Mouse (Mus musculus) embryonic facial prominence, embryonic 11.5 days (tissue): ENCODE data around the gene Fam81b. TPM values are rescaled to one million over a fixed set of nuclear protein-coding genes. Genes with fewer than 3 reads are reported as not detected.
A peak's percentile ranks its signal among the peaks of the same experiment; 100 is the strongest.

Source experiments
- ATAC-seq: fragments of 200-750 bp; cut with Nextera tagmentation; replicated peaks from 2 replicates; pipeline ENCODE4 v1.8.0; 2017; ENCODE audit warnings: low read depth; ENCODE audit not compliant: insufficient number of reproducible peaks, low FRiP score, low TSS enrichment
- DNase-seq: peaks from one replicate; pipeline ENCODE4 v3.0.0-alpha.2; 2015; ENCODE audit warnings: low spot score
- H3K27ac ChIP-seq: fragments of 300-500 bp; sonication (generic); replicated peaks from 2 replicates; pipeline ENCODE4 v1.5.1; 2014; ENCODE audit warnings: mild to moderate bottlenecking, low read depth, low read length, control low read depth
- H3K27me3 ChIP-seq: fragments of 300-500 bp; sonication (generic); 2 replicates; pipeline ENCODE4 v1.6.1; 2014; ENCODE audit warnings: mild to moderate bottlenecking, low read length, moderate library complexity, mixed read lengths; ENCODE audit not compliant: control insufficient read depth, insufficient read depth
- H3K36me3 ChIP-seq: fragments of 300-500 bp; sonication (generic); replicated peaks from 2 replicates; pipeline ENCODE4 v1.6.1; 2014; ENCODE audit warnings: low read depth, mild to moderate bottlenecking, low read length, moderate library complexity, mixed read lengths; ENCODE audit not compliant: control insufficient read depth, insufficient read depth
- H3K4me1 ChIP-seq: fragments of 300-500 bp; sonication (generic); 2 replicates; pipeline ENCODE4 v1.6.1; 2014; ENCODE audit warnings: low read length, mixed read lengths; ENCODE audit not compliant: control insufficient read depth, insufficient read depth
- H3K4me2 ChIP-seq: fragments of 300-500 bp; sonication (generic); 2 replicates; pipeline ENCODE4 v1.6.1; 2014; ENCODE audit warnings: low read depth, mild to moderate bottlenecking, control low read depth, low read length, moderate library complexity
- H3K4me3 ChIP-seq: fragments of 300-500 bp; sonication (generic); 2 replicates; pipeline ENCODE4 v1.5.1; 2014; ENCODE audit warnings: low read depth, low read length, control low read depth
- H3K9ac ChIP-seq: fragments of 300-500 bp; sonication (generic); replicated peaks from 2 replicates; pipeline ENCODE4 v1.6.1; 2014; ENCODE audit warnings: mild to moderate bottlenecking, control low read depth, low read length
- H3K9me3 ChIP-seq: fragments of 300-500 bp; sonication (generic); replicated peaks from 2 replicates; pipeline ENCODE4 v1.6.1; 2016; ENCODE audit warnings: mild to moderate bottlenecking, low read length, inconsistent platforms, mixed read lengths; ENCODE audit not compliant: control insufficient read depth
- WGBS: fragments of 180-500 bp; shearing (Covaris S2); extraction: QIAGEN DNeasy Blood & Tissue Kit; methylation state at CpG from one replicate; pipeline ENCODE4 v1.1.7; 2014; 5-methylcytosine and 5-hydroxymethylcytosine counted together
- polyA plus RNA-seq: library from polyadenylated mRNA; unstranded; fragments of >200 nt; fragmentation: Nextera tagmentation; extraction: Ambion mirVana; gene quantifications from 2 replicates; pipeline ENCODE4 v1.2.1, GENCODE M21; 2014

The Fam81b gene
- polyA plus RNA-seq, 1 experiment from 2014 or later, result not detected

GRCm38 (mm10) chr13:76303160-76303559 lies 1.7 kb downstream of the Fam81b start:
- Histone ChIP-seq H3K4me3 (no peak overlapping the region), H3K4me2 (no peak overlapping the region), H3K9me3 (no peaks in the 10 kb centered on the region), H3K27ac (no peak overlapping the region), H3K27me3 (no peaks in the 10 kb centered on the region), H3K36me3 (no peaks in the 10 kb centered on the region), H3K9ac (no peak overlapping the region), H3K4me1 (no peaks in the 10 kb centered on the region)
- DNase-seq, result no peak
- no peak for ATAC-seq
- WGBS, result 80% methylated on average over 1 of the region's 1 CpGs

DNA sequence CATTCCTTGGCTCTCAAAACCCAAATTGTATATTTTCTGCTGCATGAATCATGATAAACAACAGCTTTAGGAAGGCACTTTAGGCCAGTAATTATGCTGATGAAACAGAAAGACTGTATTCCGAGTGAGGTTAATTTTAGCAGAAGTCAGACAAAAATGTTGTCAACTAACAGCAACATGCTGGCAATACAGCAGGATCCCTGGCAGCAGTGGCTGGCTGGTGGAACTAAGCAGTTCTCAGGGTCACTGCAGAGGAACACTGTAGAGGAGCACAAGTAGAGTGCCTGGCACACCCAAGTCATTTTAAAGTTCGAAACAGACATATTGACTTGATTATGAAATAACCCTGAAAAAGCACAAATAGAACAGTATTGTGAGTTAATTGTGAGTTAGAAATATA lies 2.8 kb downstream of the Fam81b start:
- Histone ChIP-seq H3K4me3 (no peak overlapping the region), H3K36me3 (no peaks in the 10 kb centered on the region), H3K27me3 (no peaks in the 10 kb centered on the region), H3K9ac (no peak overlapping the region), H3K4me1 (no peaks in the 10 kb centered on the region), H3K27ac (no peak overlapping the region), H3K9me3 (no peaks in the 10 kb centered on the region), H3K4me2 (no peak overlapping the region)
- 82% methylated on average over 2 of the region's 2 CpGs for WGBS
- no peak for DNase-seq
- ATAC-seq, result no peak

GRCm38 (mm10) chr13:76292050-76292449 lies 12.8 kb downstream of the Fam81b start:
- Histone ChIP-seq H3K27me3 (no peaks in the 10 kb centered on the region), H3K36me3 (no peaks in the 10 kb centered on the region), H3K27ac (no peak overlapping the region), H3K9ac (no peak overlapping the region), H3K4me3 (no peak overlapping the region), H3K4me2 (no peak overlapping the region), H3K4me1 (no peaks in the 10 kb centered on the region), H3K9me3 (no peaks in the 10 kb centered on the region)
- ATAC-seq, result no peak
- no peak for DNase-seq
- WGBS, result 67% methylated on average over 4 of the region's 4 CpGs

DNA sequence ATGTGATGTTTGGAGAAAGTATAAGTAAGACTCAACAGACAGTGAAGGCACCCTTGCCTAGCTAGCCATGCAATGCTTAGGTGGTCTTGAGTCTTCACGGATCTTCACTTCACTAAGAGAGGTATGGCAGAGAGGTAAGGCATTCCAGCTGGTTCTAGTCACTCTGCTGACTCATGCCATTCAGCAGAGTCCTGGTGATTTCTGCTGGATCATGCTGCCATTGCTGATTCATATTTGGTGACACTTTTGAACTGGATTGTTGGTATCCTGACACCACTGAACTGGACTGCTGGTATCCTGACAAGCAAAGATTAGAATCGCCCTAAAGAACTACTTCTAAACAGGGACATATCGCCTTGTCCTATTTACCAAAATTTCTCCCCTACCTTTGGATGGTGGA lies 20.3 kb downstream of the Fam81b start:
- no peaks in the 10 kb centered on the region for H3K4me1 ChIP-seq
- WGBS, result 93% methylated on average over 3 of the region's 3 CpGs
- DNase-seq, result no peak
- no peak for ATAC-seq
- no peak overlapping the region for H3K27ac ChIP-seq
- no peak overlapping the region for H3K4me3 ChIP-seq
- H3K4me2 ChIP-seq, result no peak overlapping the region
- H3K9ac ChIP-seq, result no peak overlapping the region
- H3K27me3 ChIP-seq, result no peaks in the 10 kb centered on the region
- no peaks in the 10 kb centered on the region for H3K9me3 ChIP-seq
- no peaks in the 10 kb centered on the region for H3K36me3 ChIP-seq

GRCm38 (mm10) chr13:76264361-76265026 lies 40.4 kb downstream of the Fam81b start:
- WGBS, result 85% methylated on average over 5 of the region's 5 CpGs
- Histone ChIP-seq H3K4me2 (no peak overlapping the region), H3K4me1 (no peaks in the 10 kb centered on the region), H3K27me3 (no peaks in the 10 kb centered on the region), H3K9ac (no peak overlapping the region), H3K36me3 (no peaks in the 10 kb centered on the region), H3K4me3 (no peak overlapping the region), H3K9me3 (no peaks in the 10 kb centered on the region), H3K27ac (no peak overlapping the region)
- no peak for ATAC-seq
- DNase-seq, result no peak

- Histone ChIP-seq H3K4me2 (no peak overlapping the region), H3K9me3 (no peaks in the 10 kb centered on the region), H3K36me3 (no peaks in the 10 kb centered on the region), H3K4me1 (no peaks in the 10 kb centered on the region), H3K27ac (no peak overlapping the region), H3K9ac (no peak overlapping the region), H3K4me3 (no peak overlapping the region), H3K27me3 (no peaks in the 10 kb centered on the region)
- ATAC-seq (no peak), DNase-seq (no peak)
- 72% methylated on average over 1 of the region's 1 CpGs for WGBS
Measured at GRCm38 (mm10) chr13:76258766-76259165, 46.1 kb downstream of the Fam81b start.

GRCm38 (mm10) chr13:76256350-76256749 lies 48.5 kb downstream of the Fam81b start:
- 78% methylated on average over 3 of the region's 3 CpGs for WGBS
- H3K27ac ChIP-seq, result no peak overlapping the region
- ATAC-seq, result no peak
- no peaks in the 10 kb centered on the region for H3K4me1 ChIP-seq
- H3K9me3 ChIP-seq, result no peaks in the 10 kb centered on the region
- H3K4me3 ChIP-seq, result no peak overlapping the region
- H3K9ac ChIP-seq, result no peak overlapping the region
- DNase-seq, result no peak
- H3K36me3 ChIP-seq, result no peaks in the 10 kb centered on the region
- H3K4me2 ChIP-seq, result no peak overlapping the region
- H3K27me3 ChIP-seq, result no peaks in the 10 kb centered on the region

GRCm38 (mm10) chr13:76250092-76250491 lies 54.8 kb downstream of the Fam81b start:
- no peaks in the 10 kb centered on the region for H3K36me3 ChIP-seq
- H3K9ac ChIP-seq, result no peak overlapping the region
- no peak overlapping the region for H3K4me2 ChIP-seq
- 76% methylated on average over 7 of the region's 7 CpGs for WGBS
- ATAC-seq, result no peak
- no peak overlapping the region for H3K27ac ChIP-seq
- H3K9me3 ChIP-seq, result no peaks in the 10 kb centered on the region
- no peaks in the 10 kb centered on the region for H3K4me1 ChIP-seq
- H3K4me3 ChIP-seq, result no peak overlapping the region
- H3K27me3 ChIP-seq, result no peaks in the 10 kb centered on the region
- peak; percentile 3 for DNase-seq
